Comparison of ENCODE assay signal across 25 mouse cellular contexts in genomic region chr4:31420167-31420566, GRCm38 (mm10).
"Had no signal": no experiment of that assay in that cellular context is flagged by ENCODE, and none has a peak within 500 bp of the region (broad histone marks: within the 10 kb centered on the region; RNA-seq: fewer than 3 reads in every experiment).

No protein-coding gene starts in this region.

- H3K4me2 ChIP-seq: heart, embryonic 11.5 days; heart, embryonic 13.5 days; heart, embryonic 15.5 days; hindbrain, embryonic 12.5 days; hindbrain, embryonic 14.5 days; intestine, embryonic 15.5 days; limb, embryonic 13.5 days; liver, embryonic 11.5 days; liver, embryonic 13.5 days had no signal

- H3K4me3 ChIP-seq: gastrocnemius, adult 2 months; heart, adult 2 months; heart, embryonic 13.5 days; heart, embryonic 15.5 days; hindbrain, embryonic 10.5 days; hindbrain, embryonic 12.5 days; intestine, embryonic 15.5 days; layer of hippocampus, adult 2 months; left cerebral cortex, adult 2 months; limb, embryonic 13.5 days; liver, embryonic 13.5 days had no signal

- H3K27ac ChIP-seq: gastrocnemius, adult 2 months; heart, adult 2 months; heart, embryonic 15.5 days; hindbrain, embryonic 10.5 days; hindbrain, embryonic 12.5 days; intestine, embryonic 15.5 days; layer of hippocampus, adult 2 months; left cerebral cortex, adult 2 months; limb, embryonic 13.5 days; liver, embryonic 13.5 days had no signal

- H3K9me3 ChIP-seq: heart, embryonic 13.5 days; heart, embryonic 15.5 days; hindbrain, embryonic 12.5 days; intestine, embryonic 15.5 days; limb, embryonic 13.5 days; liver, embryonic 13.5 days had no signal

- H3K4me1 ChIP-seq: hindbrain, embryonic 10.5 days; liver, embryonic 13.5 days had no signal

- ATAC-seq: inflammation-experienced regulatory T-cells, adult 6 months; intestine, postnatal 0 days had no signal

- DNase-seq: gastrocnemius, adult 2 months; gastrocnemius, postnatal 10 days; gastrocnemius, postnatal 25 days; heart, adult 2 months; heart, postnatal 4 days; kidney, adult 18-20 months; kidney, adult 8-10 months; kidney, postnatal 10 days; kidney, postnatal 25 days; kidney, postnatal 4 days; liver; liver, embryonic 13.5 days had no signal

- H3K27me3 ChIP-seq: heart, embryonic 13.5 days; heart, embryonic 15.5 days; hindbrain, embryonic 12.5 days; intestine, embryonic 15.5 days; liver, embryonic 13.5 days had no signal

- H3K36me3 ChIP-seq: heart, embryonic 13.5 days; heart, embryonic 15.5 days; hindbrain, embryonic 10.5 days; hindbrain, embryonic 12.5 days; intestine, embryonic 15.5 days; limb, embryonic 13.5 days; liver, embryonic 13.5 days had no signal

- H3K9ac ChIP-seq: heart, embryonic 15.5 days; hindbrain, embryonic 12.5 days; intestine, embryonic 15.5 days; liver, embryonic 13.5 days had no signal
